Mouse (Mus musculus): ENCODE data around the gene Naif1. TPM values are rescaled to one million over a fixed set of nuclear protein-coding genes. Genes with fewer than 3 reads are reported as not detected.

Naif1 gene
- polyA plus RNA-seq (2012; fragmentation: generic; extraction: Trizol) = 3.0 TPM

DNA sequence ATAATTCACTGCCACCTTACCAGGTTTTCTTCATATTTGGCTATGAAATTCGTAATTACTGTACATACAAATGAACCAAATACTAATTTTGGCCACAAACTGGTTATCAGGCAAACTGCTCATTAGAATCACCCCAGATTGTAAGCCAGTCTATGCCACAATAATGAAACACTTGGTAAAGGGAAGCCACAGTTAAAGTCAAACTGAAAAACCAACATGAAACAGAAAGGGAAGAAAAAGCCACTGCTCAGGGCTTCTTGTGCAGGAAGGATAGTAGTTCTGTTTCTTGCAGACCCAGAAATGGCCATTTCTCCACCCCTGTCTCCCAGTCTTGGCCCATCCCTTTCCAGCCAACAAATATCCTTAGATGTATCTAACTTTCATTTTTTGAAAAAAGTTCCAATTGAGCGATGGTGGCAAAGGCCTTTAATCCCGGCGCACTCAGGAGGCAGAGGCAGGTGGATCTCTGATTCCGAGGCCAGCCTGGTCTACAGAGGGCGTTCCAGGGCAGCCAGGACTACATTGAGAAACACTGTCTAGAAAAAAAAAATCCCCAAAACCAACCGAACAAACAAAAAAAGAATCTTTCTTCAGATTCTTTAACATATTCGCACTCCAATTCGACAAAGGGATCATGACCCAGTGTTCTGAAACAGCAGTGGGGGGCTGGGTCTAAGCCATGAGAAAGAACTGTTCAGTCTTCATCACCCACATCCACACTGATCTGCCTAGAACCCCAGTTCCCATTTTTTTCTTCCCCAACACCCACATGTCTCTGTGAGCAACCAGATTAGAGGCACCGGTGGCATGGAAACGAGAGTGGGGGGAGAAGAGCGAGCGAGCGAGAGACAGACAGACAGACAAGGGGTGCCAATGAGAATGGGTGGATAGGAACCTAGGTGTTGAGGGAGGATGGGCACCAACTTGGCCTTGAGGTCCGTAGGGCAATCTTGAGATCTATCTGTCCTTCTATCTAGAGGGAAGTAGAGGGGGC, at the start of gene Naif1:
Naif1 (plus strand) TSS at position 697 of the 994 bp plus-strand sequence.
- peak within 1 kb of the TSS; percentile 89 for H3ac ChIP-seq (ENCODE audit: control insufficient read depth, insufficient read length)

DNA sequence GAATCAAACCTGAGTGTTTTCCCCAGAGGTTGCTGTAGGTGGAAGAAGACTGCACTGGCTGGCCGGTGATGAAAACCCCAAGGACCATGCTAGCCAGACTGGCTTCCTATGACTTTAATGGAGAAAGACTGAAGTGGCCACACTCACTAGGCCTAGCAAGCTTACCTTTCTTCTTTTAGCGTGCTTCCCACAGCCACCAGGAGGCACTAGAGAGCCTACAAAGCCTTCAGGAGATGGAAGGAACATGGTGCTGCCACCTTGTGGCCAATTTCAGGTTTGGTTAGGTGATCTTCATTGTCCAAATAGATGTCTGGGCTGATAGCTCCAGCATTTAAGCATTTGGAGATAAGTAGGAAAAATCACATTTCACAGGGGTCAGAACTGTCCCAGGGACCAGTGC, 45.6 kb upstream of the Naif1 start:
- Histone ChIP-seq H3K27me3 (ENCODE audit: control insufficient read depth, insufficient read depth, insufficient read length) (no peaks in the 10 kb centered on the region), H3ac (ENCODE audit: control insufficient read depth, insufficient read length) (no peak overlapping the region), H3K4me3 (no peak overlapping the region), H3K4me2 (ENCODE audit: low read depth) (no peak overlapping the region), H3K36me3 (ENCODE audit: control insufficient read depth, insufficient read depth) (no peaks in the 10 kb centered on the region), H3K79me2 (ENCODE audit: control insufficient read depth, insufficient read depth) (no peaks in the 10 kb centered on the region)
- TF ChIP-seq MAX (IDR thresholded peaks at IDR 0.05; ENCODE audit: low read depth) (no peak), TCF3 (IDR thresholded peaks at IDR 0.05; ENCODE audit: insufficient read length, low read depth) (no peak), MYOG (IDR thresholded peaks at IDR 0.05; ENCODE audit: control insufficient read depth in 1 of 3, insufficient read depth in 1 of 3, insufficient read length in 2 of 3, low read depth in 2 of 3) (no peak), CEBPB (IDR thresholded peaks at IDR 0.05; ENCODE audit: insufficient read depth, poor library complexity, severe bottlenecking) (no peak), TCF12 (IDR thresholded peaks at IDR 0.05; ENCODE audit: insufficient read depth, poor library complexity, severe bottlenecking) (no peak), REST (IDR thresholded peaks at IDR 0.05; ENCODE audit: insufficient read depth, insufficient read length) (no peak), E2F4 (IDR thresholded peaks at IDR 0.05; ENCODE audit: insufficient read depth) (no peak), POLR2AphosphoS2 (IDR thresholded peaks at IDR 0.05; ENCODE audit: insufficient read length, low read depth) (no peak), USF1 (IDR thresholded peaks at IDR 0.05; ENCODE audit: low read depth) (no peak), SRF (IDR thresholded peaks at IDR 0.05; ENCODE audit: control insufficient read depth, insufficient read length, low read depth) (no peak), MYOD1 (IDR thresholded peaks at IDR 0.05; ENCODE audit: control insufficient read depth in 1 of 3, insufficient read length in 2 of 3, low read depth in 2 of 3) (no peak), POLR2A (IDR thresholded peaks at IDR 0.05; ENCODE audit: insufficient read length, low read depth) (no peak)

More for the DNA sequence above, at the start of gene Naif1:
- H3K4me3 ChIP-seq = peak within 1 kb of the TSS; percentile 52
- peaks cover 45% of the 10 kb centered on the region for H3K79me2 ChIP-seq (ENCODE audit: control insufficient read depth, insufficient read depth)
- peak within 1 kb of the TSS; percentile 92 for H3K4me2 ChIP-seq (ENCODE audit: low read depth)
- TF ChIP-seq MAX (IDR thresholded peaks at IDR 0.05; ENCODE audit: low read depth) (no peak), CEBPB (IDR thresholded peaks at IDR 0.05; ENCODE audit: insufficient read depth, poor library complexity, severe bottlenecking) (no peak), MYOG (IDR thresholded peaks at IDR 0.05; ENCODE audit: control insufficient read depth in 1 of 3, insufficient read depth in 1 of 3, insufficient read length in 2 of 3, low read depth in 2 of 3) (no peak), SRF (IDR thresholded peaks at IDR 0.05; ENCODE audit: control insufficient read depth, insufficient read length, low read depth) (no peak)
- no peaks in the 10 kb centered on the region for H3K36me3 ChIP-seq (ENCODE audit: control insufficient read depth, insufficient read depth)
- no peaks in the 10 kb centered on the region for H3K27me3 ChIP-seq (ENCODE audit: control insufficient read depth, insufficient read depth, insufficient read length)

DNA sequence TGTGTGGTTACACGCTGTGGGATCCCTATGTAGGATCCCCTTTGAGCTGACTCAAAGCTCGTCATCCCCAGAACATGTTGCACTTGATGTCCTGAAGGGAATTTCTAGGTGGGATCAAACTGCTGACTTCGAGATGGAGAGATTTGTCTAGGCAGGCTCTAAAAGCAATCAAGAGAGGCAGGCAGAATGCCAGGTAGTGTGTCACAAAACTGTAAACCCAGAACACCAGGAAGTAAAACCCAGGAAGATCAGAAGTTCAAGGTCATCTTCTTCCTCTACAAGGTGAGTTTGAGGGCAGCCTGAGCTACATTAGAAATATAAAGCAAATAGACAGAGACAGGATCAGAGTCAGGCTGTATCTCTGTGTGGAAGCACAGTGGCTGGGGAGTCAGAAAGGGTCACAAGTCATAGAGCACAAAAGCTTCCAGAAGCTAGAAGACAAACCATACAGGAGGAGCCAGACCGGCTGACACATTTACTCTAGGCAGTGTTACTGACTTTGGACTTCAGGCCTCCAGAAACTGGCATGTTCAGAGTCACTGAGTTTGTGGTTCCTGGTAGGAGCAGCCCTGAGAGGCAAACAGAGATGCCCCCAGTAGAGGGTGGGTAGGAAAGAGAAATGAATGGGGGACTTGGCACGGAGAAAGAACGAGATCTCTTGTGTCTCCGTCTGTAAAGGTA, 43.0 kb upstream of the Naif1 start:
- no peak overlapping the region for H3K4me3 ChIP-seq
- H3K79me2 ChIP-seq (ENCODE audit: control insufficient read depth, insufficient read depth) = no peaks in the 10 kb centered on the region
- H3K27me3 ChIP-seq (ENCODE audit: control insufficient read depth, insufficient read depth, insufficient read length) = no peaks in the 10 kb centered on the region
- H3K36me3 ChIP-seq (ENCODE audit: control insufficient read depth, insufficient read depth) = no peaks in the 10 kb centered on the region
- no peak overlapping the region for H3K4me2 ChIP-seq (ENCODE audit: low read depth)
- no peak overlapping the region for H3ac ChIP-seq (ENCODE audit: control insufficient read depth, insufficient read length)
- TF ChIP-seq MAX (IDR thresholded peaks at IDR 0.05; ENCODE audit: low read depth) (no peak), E2F4 (IDR thresholded peaks at IDR 0.05; ENCODE audit: insufficient read depth) (no peak), TCF3 (IDR thresholded peaks at IDR 0.05; ENCODE audit: insufficient read length, low read depth) (no peak), TCF12 (IDR thresholded peaks at IDR 0.05; ENCODE audit: insufficient read depth, poor library complexity, severe bottlenecking) (no peak), MYOG (IDR thresholded peaks at IDR 0.05; ENCODE audit: control insufficient read depth in 1 of 3, insufficient read depth in 1 of 3, insufficient read length in 2 of 3, low read depth in 2 of 3) (no peak), POLR2A (IDR thresholded peaks at IDR 0.05; ENCODE audit: insufficient read length, low read depth) (no peak), CEBPB (IDR thresholded peaks at IDR 0.05; ENCODE audit: insufficient read depth, poor library complexity, severe bottlenecking) (no peak), POLR2AphosphoS2 (IDR thresholded peaks at IDR 0.05; ENCODE audit: insufficient read length, low read depth) (no peak), USF1 (IDR thresholded peaks at IDR 0.05; ENCODE audit: low read depth) (no peak), REST (IDR thresholded peaks at IDR 0.05; ENCODE audit: insufficient read depth, insufficient read length) (no peak), SRF (IDR thresholded peaks at IDR 0.05; ENCODE audit: control insufficient read depth, insufficient read length, low read depth) (no peak), MYOD1 (IDR thresholded peaks at IDR 0.05; ENCODE audit: control insufficient read depth in 1 of 3, insufficient read length in 2 of 3, low read depth in 2 of 3) (no peak)

DNA sequence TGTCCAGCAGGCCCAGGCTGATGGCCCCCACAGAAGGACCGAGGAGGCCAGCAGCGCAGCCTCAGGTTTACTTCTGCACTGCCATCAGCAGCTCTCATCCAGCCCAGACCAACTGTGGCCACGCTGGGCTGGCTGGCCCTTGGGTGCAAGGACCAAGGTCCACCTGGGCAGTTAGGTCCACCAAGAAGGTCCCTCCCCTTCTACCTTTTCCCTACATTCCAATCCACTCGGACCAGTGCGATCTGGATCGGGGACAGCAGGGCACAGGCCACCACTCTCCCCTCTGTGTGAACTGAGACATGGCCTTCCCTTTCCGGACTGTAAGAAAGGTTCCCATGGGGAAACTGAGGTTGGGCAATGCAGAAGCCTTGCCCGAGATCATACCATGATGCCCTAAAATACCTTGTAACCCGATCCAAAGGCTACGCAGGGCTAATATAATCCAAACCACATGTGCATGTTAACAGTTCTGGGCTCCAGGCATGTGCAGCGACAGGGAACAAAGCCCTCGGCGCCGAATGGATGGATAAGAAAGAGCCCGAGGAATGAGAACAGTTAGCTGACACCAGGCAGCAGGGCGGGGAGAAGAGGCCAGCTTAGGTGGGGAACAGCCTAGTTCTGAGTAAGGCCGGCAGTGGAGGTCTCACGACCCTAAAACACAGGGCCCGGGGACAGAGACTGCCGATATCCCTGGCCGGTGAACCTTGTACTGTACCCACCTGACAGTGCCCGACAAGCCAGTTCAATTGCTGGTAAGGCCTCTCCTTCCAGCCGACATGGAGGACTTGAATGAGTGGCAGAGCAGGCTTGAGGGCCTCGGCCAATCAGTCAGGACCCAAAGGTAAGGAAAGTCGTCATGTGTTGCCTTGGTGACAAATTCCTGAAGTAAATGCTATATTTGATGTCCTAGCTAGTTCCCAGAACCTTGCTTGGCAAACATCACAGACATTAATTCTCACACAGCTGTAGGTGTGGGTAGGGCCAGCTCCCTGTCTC, 41.5 kb upstream of the Naif1 start:
- TF ChIP-seq MAX (IDR thresholded peaks at IDR 0.05; ENCODE audit: low read depth) (no peak), SRF (IDR thresholded peaks at IDR 0.05; ENCODE audit: control insufficient read depth, insufficient read length, low read depth) (no peak), MYOD1 (IDR thresholded peaks at IDR 0.05; ENCODE audit: control insufficient read depth in 1 of 3, insufficient read length in 2 of 3, low read depth in 2 of 3) (no peak), TCF12 (IDR thresholded peaks at IDR 0.05; ENCODE audit: insufficient read depth, poor library complexity, severe bottlenecking) (no peak), USF1 (IDR thresholded peaks at IDR 0.05; ENCODE audit: low read depth) (no peak), POLR2AphosphoS2 (IDR thresholded peaks at IDR 0.05; ENCODE audit: insufficient read length, low read depth) (no peak), E2F4 (IDR thresholded peaks at IDR 0.05; ENCODE audit: insufficient read depth) (no peak), CEBPB (IDR thresholded peaks at IDR 0.05; ENCODE audit: insufficient read depth, poor library complexity, severe bottlenecking) (no peak), REST (IDR thresholded peaks at IDR 0.05; ENCODE audit: insufficient read depth, insufficient read length) (no peak), MYOG (IDR thresholded peaks at IDR 0.05; ENCODE audit: control insufficient read depth in 1 of 3, insufficient read depth in 1 of 3, insufficient read length in 2 of 3, low read depth in 2 of 3) (no peak), POLR2A (IDR thresholded peaks at IDR 0.05; ENCODE audit: insufficient read length, low read depth) (no peak), TCF3 (IDR thresholded peaks at IDR 0.05; ENCODE audit: insufficient read length, low read depth) (no peak)
- Histone ChIP-seq H3ac (ENCODE audit: control insufficient read depth, insufficient read length) (no peak overlapping the region), H3K4me3 (no peak overlapping the region)

More for the DNA sequence above, 41.5 kb upstream of the Naif1 start:
- H3K79me2 ChIP-seq (ENCODE audit: control insufficient read depth, insufficient read depth) = no peaks in the 10 kb centered on the region
- no peak overlapping the region for H3K4me2 ChIP-seq (ENCODE audit: low read depth)
- H3K27me3 ChIP-seq (ENCODE audit: control insufficient read depth, insufficient read depth, insufficient read length) = no peaks in the 10 kb centered on the region
- no peaks in the 10 kb centered on the region for H3K36me3 ChIP-seq (ENCODE audit: control insufficient read depth, insufficient read depth)

Data from myocyte (in vitro differentiated cells).